Mouse (Mus musculus): ENCODE measurements at regions not wholly inside any gene's neighbourhood (a gene's known extent, or its start where the extent isn't known, plus 50 kb on each side); places are given as distances from the start of the nearest gene placed in this dataset.

DNA sequence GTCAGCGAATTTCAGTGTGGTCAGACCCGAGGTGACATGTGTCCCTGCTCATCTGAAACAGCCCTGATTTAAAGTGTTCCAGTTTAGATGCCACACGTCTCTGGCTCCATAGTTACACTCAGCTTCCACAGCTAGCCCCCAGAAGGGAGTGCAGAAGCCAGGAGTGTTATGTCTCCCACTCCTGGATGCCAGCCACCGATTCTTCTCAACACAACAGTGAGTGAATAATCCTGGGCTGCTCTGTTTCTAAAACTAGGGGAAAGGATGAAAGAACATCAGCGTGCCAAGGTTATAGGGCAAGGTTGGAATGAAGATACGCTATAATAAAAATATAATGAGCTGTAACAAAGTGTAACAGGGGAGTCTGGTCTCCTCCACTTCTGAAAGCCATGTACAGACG, 51.5 kb upstream of the Stmnd1 start:
- CTCF ChIA-PET = no interaction called here

- CTCF ChIA-PET = no interaction called here
Observed at GRCm38 (mm10) chr13:46218101-46218701, 55.3 kb upstream of the Stmnd1 start.

GRCm38 (mm10) chr13:46216954-46217838, 56.3 kb upstream of the Stmnd1 start:
- CTCF ChIA-PET = no interaction called here

DNA sequence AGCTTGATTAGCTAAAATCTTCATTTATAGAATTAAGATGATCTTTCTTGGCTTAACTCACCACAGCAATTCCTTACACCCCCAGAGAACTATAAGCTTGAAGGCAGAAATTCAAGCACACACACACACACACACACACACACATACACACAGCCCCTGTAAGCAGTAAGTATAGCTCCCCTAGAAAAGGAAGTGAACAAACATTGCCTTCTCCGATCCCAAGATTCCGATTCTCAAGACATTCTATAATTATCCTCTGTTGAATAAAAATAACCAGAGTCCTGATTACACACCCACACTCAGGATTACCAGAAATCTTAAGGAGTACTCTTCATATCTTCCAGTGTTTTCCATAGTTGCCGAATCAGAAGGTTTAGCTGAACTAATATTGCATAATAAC, 70.0 kb upstream of the Stmnd1 start:
- CTCF ChIA-PET = no interaction called here

DNA sequence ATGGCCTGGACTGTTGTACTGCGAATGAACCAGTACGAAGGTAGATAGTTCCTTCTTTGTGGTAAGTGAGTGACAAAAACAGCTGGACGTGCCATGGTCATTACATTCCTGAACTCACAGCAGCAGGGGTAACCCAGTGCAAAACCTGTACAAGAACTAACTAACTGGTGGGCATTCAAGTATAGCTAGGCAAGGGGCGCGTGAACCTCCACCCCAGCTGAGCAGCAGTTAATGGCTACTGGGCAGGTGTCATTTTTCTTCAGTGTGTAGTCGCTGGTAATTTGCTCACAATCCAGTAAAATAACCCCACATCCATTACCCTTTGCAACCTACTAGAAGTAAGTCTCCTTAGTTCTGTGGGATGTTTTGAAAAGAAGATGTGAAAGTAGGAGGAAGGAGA, 70.9 kb upstream of the Stmnd1 start:
- CTCF ChIA-PET = no interaction called here

DNA sequence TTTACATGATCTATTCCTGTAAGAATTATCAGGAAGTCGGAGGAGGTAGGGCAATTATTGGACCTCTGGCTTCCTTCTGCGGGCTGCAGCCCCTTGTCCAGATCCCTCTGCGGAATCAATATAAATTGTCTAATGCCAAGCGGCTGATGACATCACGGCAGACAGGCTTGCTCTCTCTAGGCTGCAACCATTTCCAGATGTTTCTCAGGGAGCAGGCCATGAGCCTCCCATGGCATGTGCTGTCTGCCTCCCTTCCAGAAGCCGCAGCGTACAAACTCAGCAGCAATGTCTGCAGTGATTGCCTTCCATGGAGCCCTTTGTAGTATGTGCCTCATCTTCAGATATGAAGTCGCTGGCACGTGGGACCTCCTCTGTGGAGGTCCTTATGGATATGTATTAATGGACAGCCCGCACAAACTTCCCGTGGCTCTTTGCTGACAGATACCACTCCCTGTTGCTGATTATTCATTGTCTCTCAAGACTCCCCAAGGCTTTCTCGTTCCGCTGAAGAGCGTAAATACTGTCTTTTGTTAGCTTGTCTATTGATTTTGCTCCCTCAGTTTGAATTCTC, 72.4 kb upstream of the Stmnd1 start:
- CTCF ChIA-PET = no interaction called here

GRCm38 (mm10) chr13:46193131-46193530, 80.4 kb upstream of the Stmnd1 start:
- CTCF ChIA-PET = interaction anchor here (0.6 kb wide), 1 partner anchor 313 kb away, joined by 3 read pairs; no protein-coding TSS in a partner anchor

GRCm38 (mm10) chr13:46189726-46190125, 83.8 kb upstream of the Stmnd1 start:
- CTCF ChIA-PET = interaction anchor here (0.5 kb wide), 1 partner anchor 1091 kb away, joined by 3 read pairs; no protein-coding TSS in a partner anchor

DNA sequence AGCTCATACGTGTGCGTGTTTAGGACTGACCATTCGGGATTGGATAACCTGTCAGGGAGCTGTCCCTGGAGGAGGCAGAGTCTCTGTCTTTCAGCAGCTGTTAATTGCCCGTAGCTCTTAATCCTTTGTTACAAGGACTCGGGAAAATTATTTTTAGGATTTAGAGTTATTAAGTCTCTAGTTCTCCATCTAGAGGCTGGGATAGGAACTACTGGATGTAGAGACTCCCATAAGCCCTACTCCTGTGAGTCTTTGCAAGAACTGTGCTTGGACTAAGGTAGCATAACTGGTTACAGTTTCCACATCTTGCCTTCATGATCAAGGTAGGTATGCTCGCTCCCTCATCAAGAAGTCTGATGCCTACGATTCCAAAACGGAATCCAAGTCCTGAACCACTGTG, 90.7 kb upstream of the Stmnd1 start:
- CTCF ChIA-PET = no interaction called here

DNA sequence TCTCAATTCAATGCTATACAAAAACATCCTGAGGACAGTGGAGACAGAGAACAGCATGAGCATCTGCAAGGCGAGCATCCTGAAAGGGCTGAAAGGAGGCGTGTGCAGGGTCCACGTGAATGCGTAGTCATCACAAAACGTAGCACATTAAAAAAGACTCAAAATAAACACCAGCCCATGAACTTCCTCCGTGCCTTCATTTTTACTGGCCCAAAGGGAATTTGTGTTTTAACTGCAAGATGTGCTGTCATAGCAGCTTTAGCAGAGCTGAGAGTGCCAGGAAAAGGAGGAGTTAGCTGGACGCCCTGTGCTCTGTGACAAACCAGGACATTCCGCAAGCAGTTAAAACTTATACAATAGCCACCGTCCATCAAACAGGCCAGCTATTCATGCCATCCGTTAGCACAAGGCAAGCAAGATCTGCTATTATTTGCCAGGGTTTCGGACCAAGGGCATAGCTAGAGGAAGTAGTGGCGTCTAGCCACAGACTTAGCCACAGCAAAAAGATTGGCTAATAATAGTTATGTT, 92.9 kb upstream of the Stmnd1 start:
- CTCF ChIA-PET = no interaction called here

GRCm38 (mm10) chr13:46179916-46180315, 93.6 kb upstream of the Stmnd1 start:
- CTCF ChIA-PET = no interaction called here

GRCm38 (mm10) chr13:46173103-46173502, 100.4 kb upstream of the Stmnd1 start:
- CTCF ChIA-PET = no interaction called here

DNA sequence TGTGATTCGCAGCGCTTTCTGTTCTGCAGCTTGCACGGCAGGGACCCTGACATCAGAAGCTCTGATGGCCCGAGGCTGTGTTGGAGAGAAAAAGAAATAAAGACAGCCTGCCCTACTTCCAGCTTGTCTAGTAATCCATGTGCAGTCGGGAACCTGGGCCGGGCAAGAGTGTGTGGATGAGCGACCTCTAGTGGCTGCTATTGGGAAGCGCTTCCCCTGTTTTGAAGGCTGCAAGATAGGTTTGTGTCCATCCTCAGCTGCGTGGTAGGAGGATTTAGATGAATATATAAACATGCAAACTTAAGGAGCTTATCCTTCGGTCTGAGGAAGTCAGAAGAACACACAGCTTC, 111.5 kb upstream of the Stmnd1 start:
- CTCF ChIA-PET = interaction anchor here (0.5 kb wide), 1 partner anchor 227 kb away, joined by 6 read pairs; no protein-coding TSS in a partner anchor

GRCm38 (mm10) chr13:46161261-46162024, 112.1 kb upstream of the Stmnd1 start:
- CTCF ChIA-PET = interaction anchor here (0.5 to 0.9 kb wide), 3 partner anchors 159 to 226 kb away, joined by 3 to 6 read pairs (median 3); no protein-coding TSS in a partner anchor

GRCm38 (mm10) chr13:46159354-46159753, 114.2 kb upstream of the Stmnd1 start:
- CTCF ChIA-PET = interaction anchor here (0.5 kb wide), 1 partner anchor 867 kb away, joined by 4 read pairs; no protein-coding TSS in a partner anchor

- CTCF ChIA-PET = interaction anchor here (0.6 kb wide), 1 partner anchor 340 kb away, joined by 7 read pairs; no protein-coding TSS in a partner anchor
Observed at GRCm38 (mm10) chr13:46153282-46154260, 120.0 kb upstream of the Stmnd1 start.

- CTCF ChIA-PET = no interaction called here
Observed at GRCm38 (mm10) chr13:46140006-46140405, 133.5 kb upstream of the Stmnd1 start.

GRCm38 (mm10) chr13:46139251-46139650, 134.3 kb upstream of the Stmnd1 start:
- CTCF ChIA-PET = no interaction called here

DNA sequence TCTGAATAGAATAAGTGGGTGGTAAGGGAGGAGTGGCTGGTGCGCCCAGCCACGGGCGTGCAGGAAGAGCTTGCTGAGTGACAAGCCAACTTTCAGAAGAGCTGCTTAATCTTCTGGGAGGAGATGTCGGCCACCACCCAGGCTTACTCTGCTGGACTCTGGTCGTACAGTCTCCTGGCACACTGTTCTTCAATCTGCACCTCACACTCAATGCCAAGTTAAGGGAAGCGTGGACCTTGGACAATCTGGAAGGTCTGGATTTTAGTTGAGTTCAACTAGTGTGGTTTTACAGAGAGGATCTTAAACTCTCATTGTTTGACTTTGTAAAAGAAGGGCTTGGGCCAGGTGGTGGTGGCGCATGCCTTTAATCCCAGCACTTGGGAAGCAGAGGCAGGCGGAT, 138.1 kb upstream of the Stmnd1 start:
- CTCF ChIA-PET = no interaction called here

DNA sequence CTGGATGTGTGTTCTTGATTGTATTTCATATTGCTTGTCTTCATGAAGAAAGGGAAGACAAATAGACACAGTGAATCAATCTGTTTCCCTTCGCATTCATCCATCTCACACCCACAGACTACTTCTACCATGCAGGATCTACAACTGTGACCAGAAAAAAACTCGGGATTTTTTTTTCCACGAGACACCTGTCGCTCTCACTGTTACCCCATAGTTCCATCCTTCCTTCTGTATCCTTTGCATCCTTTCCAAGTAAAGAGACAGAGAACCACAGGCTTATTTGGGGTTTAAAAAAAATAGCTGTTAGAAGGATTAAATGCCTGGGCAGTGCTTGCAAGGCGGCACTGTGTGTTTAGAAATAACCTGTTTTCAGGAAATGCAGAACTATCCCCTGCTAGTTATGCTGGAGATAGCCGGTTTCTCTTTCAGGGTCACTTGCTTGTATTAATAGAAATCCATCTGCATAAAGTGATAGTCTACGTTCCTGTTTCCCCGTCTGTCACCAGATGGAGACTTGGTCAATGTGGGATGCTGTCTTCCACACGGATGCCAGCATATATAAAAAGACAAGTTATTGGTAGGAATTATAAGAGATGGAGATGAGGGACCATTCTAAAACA, 144.2 kb upstream of the Stmnd1 start:
- CTCF ChIA-PET = no interaction called here

Measured in spleen, embryonic (tissue).